Mouse (Mus musculus): Measurements from ENCODE around the gene Timm10.
"Not testable (repeated sequence)": the region's sequence is repeated elsewhere in the genome, so short reads cannot be mapped to it uniquely, and the experiment has no call there.

The Timm10 gene

GRCm38 (mm10) chr2:84826488-84827282, at the start of gene Timm10:
Gene Timm10, plus strand, starts transcription at chr2:84826997.
- peak; percentile 66 for DNase-seq (ENCODE audit: low spot score)

- no peak for DNase-seq (ENCODE audit: low spot score)
Measured at GRCm38 (mm10) chr2:84777706-84778105, 49.1 kb upstream of the Timm10 start.

GRCm38 (mm10) chr2:84779210-84779609, 47.6 kb upstream of the Timm10 start:
- no peak for DNase-seq (ENCODE audit: low spot score)

- no peak for DNase-seq (ENCODE audit: low spot score)
Measured at GRCm38 (mm10) chr2:84783315-84783714, 43.5 kb upstream of the Timm10 start.

GRCm38 (mm10) chr2:84783840-84784566, 42.8 kb upstream of the Timm10 start:
- DNase-seq (ENCODE audit: low spot score), result no peak

GRCm38 (mm10) chr2:84788316-84788715, 38.5 kb upstream of the Timm10 start:
- no peak for DNase-seq (ENCODE audit: low spot score)

GRCm38 (mm10) chr2:84790418-84790817, 36.4 kb upstream of the Timm10 start:
- no peak for DNase-seq (ENCODE audit: low spot score)

- DNase-seq (ENCODE audit: low spot score), result no peak
Measured at GRCm38 (mm10) chr2:84792516-84792915, 34.3 kb upstream of the Timm10 start.

GRCm38 (mm10) chr2:84793154-84793553, 33.6 kb upstream of the Timm10 start:
- DNase-seq (ENCODE audit: low spot score), result no peak

GRCm38 (mm10) chr2:84793871-84794270, 32.9 kb upstream of the Timm10 start:
- DNase-seq (ENCODE audit: low spot score), result no peak

GRCm38 (mm10) chr2:84797833-84798492, 28.8 kb upstream of the Timm10 start:
- peak; percentile 70 for DNase-seq (ENCODE audit: low spot score)

- peak; percentile 57 for DNase-seq (ENCODE audit: low spot score)
Measured at GRCm38 (mm10) chr2:84798493-84798921, 28.3 kb upstream of the Timm10 start, which contains the start of gene Ube2l6. Gene Ube2l6, plus strand, starts transcription at chr2:84798828.

- DNase-seq (ENCODE audit: low spot score), result peak; percentile 58
Measured at GRCm38 (mm10) chr2:84799041-84799561, 27.7 kb upstream of the Timm10 start.

- DNase-seq (ENCODE audit: low spot score), result no peak
Measured at GRCm38 (mm10) chr2:84800304-84800703, 26.5 kb upstream of the Timm10 start.

GRCm38 (mm10) chr2:84801223-84801622, 25.6 kb upstream of the Timm10 start:
- not testable (repeated sequence) for DNase-seq (ENCODE audit: low spot score)

GRCm38 (mm10) chr2:84803963-84804362, 22.8 kb upstream of the Timm10 start:
- DNase-seq (ENCODE audit: low spot score), result no peak

GRCm38 (mm10) chr2:84806546-84806945, 20.3 kb upstream of the Timm10 start:
- no peak for DNase-seq (ENCODE audit: low spot score)

GRCm38 (mm10) chr2:84809330-84809729, 17.5 kb upstream of the Timm10 start:
- no peak for DNase-seq (ENCODE audit: low spot score)

GRCm38 (mm10) chr2:84810526-84810885, 16.3 kb upstream of the Timm10 start:
- no peak for DNase-seq (ENCODE audit: low spot score)

- DNase-seq (ENCODE audit: low spot score), result peak; percentile 62
Measured at GRCm38 (mm10) chr2:84810886-84811577, 15.8 kb upstream of the Timm10 start.

GRCm38 (mm10) chr2:84811880-84812279, 14.9 kb upstream of the Timm10 start:
- DNase-seq (ENCODE audit: low spot score), result no peak

GRCm38 (mm10) chr2:84812676-84813075, 14.1 kb upstream of the Timm10 start:
- DNase-seq (ENCODE audit: low spot score), result no peak
